Mouse (Mus musculus): Measurements from ENCODE around the gene Olfr322. TPM values are rescaled to one million over a fixed set of nuclear protein-coding genes. Genes with fewer than 3 reads are reported as not detected.
"Not testable (repeated sequence)": the region's sequence is repeated elsewhere in the genome, so short reads cannot be mapped to it uniquely, and the experiment has no call there.

Gene Olfr322
- polyA plus RNA-seq, 1 experiment from 2014 or later = not detected

- Histone ChIP-seq H3K9ac (peak overlapping the region; percentile 50; the same call in 1 of the 2 replicates), H3K4me1 (peaks cover 10% of the 10 kb centered on the region), H3K27me3 (replicated peaks) (peaks cover 12% of the 10 kb centered on the region; the same call in 1 of the 2 replicates), H3K4me2 (peak overlapping the region; percentile 99), H3K27ac (no peak overlapping the region), H3K9me3 (no peaks in the 10 kb centered on the region), H3K4me3 (peak overlapping the region; percentile 47), H3K36me3 (replicated peaks) (no peaks in the 10 kb centered on the region)
- 24% methylated on average over 14 of the region's 14 CpGs for WGBS
- ATAC-seq (replicated peaks) = no peak
Measured at GRCm38 (mm10) chr11:58641057-58641456, 17.5 kb upstream of the Olfr322 start.

- Histone ChIP-seq H3K4me2 (no peak overlapping the region), H3K4me3 (no peak overlapping the region), H3K36me3 (replicated peaks) (no peaks in the 10 kb centered on the region), H3K9me3 (no peaks in the 10 kb centered on the region), H3K4me1 (peaks cover 10% of the 10 kb centered on the region), H3K27ac (no peak overlapping the region), H3K9ac (no peak overlapping the region), H3K27me3 (replicated peaks) (peaks cover 12% of the 10 kb centered on the region; the same call in 1 of the 2 replicates)
- WGBS = 83% methylated on average over 13 of the region's 13 CpGs
- no peak for ATAC-seq (replicated peaks)
Measured at GRCm38 (mm10) chr11:58641638-58642358, 16.8 kb upstream of the Olfr322 start.

- Histone ChIP-seq H3K4me2 (no peak overlapping the region), H3K9me3 (no peaks in the 10 kb centered on the region), H3K4me3 (no peak overlapping the region), H3K27ac (no peak overlapping the region), H3K27me3 (replicated peaks) (peaks cover 12% of the 10 kb centered on the region; the same call in 1 of the 2 replicates), H3K4me1 (peaks cover 10% of the 10 kb centered on the region), H3K9ac (no peak overlapping the region), H3K36me3 (replicated peaks) (no peaks in the 10 kb centered on the region)
- no peak for ATAC-seq (replicated peaks)
- WGBS = 35% methylated on average over 6 of the region's 6 CpGs
Measured at GRCm38 (mm10) chr11:58643350-58643749, 15.2 kb upstream of the Olfr322 start.

GRCm38 (mm10) chr11:58655151-58655550 is 3.4 kb upstream of the Olfr322 start:
- Histone ChIP-seq H3K27me3 (replicated peaks) (no peaks in the 10 kb centered on the region), H3K9me3 (no peaks in the 10 kb centered on the region), H3K4me2 (no peak overlapping the region), H3K9ac (no peak overlapping the region), H3K4me1 (no peaks in the 10 kb centered on the region), H3K27ac (no peak overlapping the region), H3K4me3 (no peak overlapping the region), H3K36me3 (replicated peaks) (no peaks in the 10 kb centered on the region)
- ATAC-seq (replicated peaks) = no peak
- WGBS = 93% methylated on average over 3 of the region's 3 CpGs

- ATAC-seq (replicated peaks) = no peak
- H3K4me3 ChIP-seq = no peak overlapping the region
Measured at GRCm38 (mm10) chr11:58669252-58669651, 10.7 kb downstream of the Olfr322 start.

GRCm38 (mm10) chr11:58671825-58672224 is 13.2 kb downstream of the Olfr322 start:
- Histone ChIP-seq H3K36me3 (replicated peaks) (no peaks in the 10 kb centered on the region), H3K9ac (no peak overlapping the region), H3K4me3 (no peak overlapping the region), H3K4me2 (no peak overlapping the region), H3K27me3 (replicated peaks) (no peaks in the 10 kb centered on the region), H3K4me1 (no peaks in the 10 kb centered on the region), H3K27ac (no peak overlapping the region), H3K9me3 (no peaks in the 10 kb centered on the region)
- ATAC-seq (replicated peaks) = no peak
- 45% methylated on average over 4 of the region's 4 CpGs for WGBS

More at GRCm38 (mm10) chr11:58669252-58669651, 10.7 kb downstream of the Olfr322 start:
- Histone ChIP-seq H3K4me1 (no peaks in the 10 kb centered on the region), H3K27me3 (replicated peaks) (no peaks in the 10 kb centered on the region), H3K4me2 (no peak overlapping the region), H3K36me3 (replicated peaks) (no peaks in the 10 kb centered on the region), H3K9ac (no peak overlapping the region), H3K27ac (no peak overlapping the region), H3K9me3 (no peaks in the 10 kb centered on the region)

- no peaks in the 10 kb centered on the region for H3K27me3 ChIP-seq (replicated peaks)
- H3K4me1 ChIP-seq = no peaks in the 10 kb centered on the region
- 91% methylated on average over 1 of the region's 1 CpGs for WGBS
- no peak within 1 kb of the TSS for H3K4me3 ChIP-seq
- no peaks in the 10 kb centered on the region for H3K36me3 ChIP-seq (replicated peaks)
- no peak within 1 kb of the TSS for H3K27ac ChIP-seq
- no peak within 1 kb of the TSS for H3K9ac ChIP-seq
- no peaks in the 10 kb centered on the region for H3K9me3 ChIP-seq
- no peak for ATAC-seq (replicated peaks)
- H3K4me2 ChIP-seq = no peak within 1 kb of the TSS
Measured at GRCm38 (mm10) chr11:58680799-58681198, 22.2 kb downstream of the Olfr322 start, which contains the start of gene Olfr320. Gene Olfr320, plus strand, starts transcription at chr11:58681099.

- Histone ChIP-seq H3K4me1 (no peaks in the 10 kb centered on the region), H3K9me3 (peaks cover 10% of the 10 kb centered on the region; the same call in 1 of the 2 replicates), H3K27me3 (replicated peaks) (no peaks in the 10 kb centered on the region), H3K4me2 (no peak within 1 kb of the TSS), H3K4me3 (no peak within 1 kb of the TSS), H3K36me3 (replicated peaks) (no peaks in the 10 kb centered on the region), H3K27ac (no peak within 1 kb of the TSS), H3K9ac (no peak within 1 kb of the TSS)
- no peak for ATAC-seq (replicated peaks)
- WGBS = 91% methylated on average over 3 of the region's 3 CpGs
Measured at GRCm38 (mm10) chr11:58698862-58699261, 40.3 kb downstream of the Olfr322 start, which contains the start of gene Olfr319. Gene Olfr319, plus strand, starts transcription at chr11:58699162.

GRCm38 (mm10) chr11:58709086-58709485 is 50.5 kb downstream of the Olfr322 start:
- no peaks in the 10 kb centered on the region for H3K4me1 ChIP-seq
- 84% methylated on average over 11 of the region's 11 CpGs for WGBS
- no peak overlapping the region for H3K4me2 ChIP-seq
- no peak overlapping the region for H3K9ac ChIP-seq
- no peak overlapping the region for H3K27ac ChIP-seq
- H3K27me3 ChIP-seq (replicated peaks) = no peaks in the 10 kb centered on the region
- no peaks in the 10 kb centered on the region for H3K9me3 ChIP-seq
- no peak overlapping the region for H3K4me3 ChIP-seq
- no peak for ATAC-seq (replicated peaks)
- H3K36me3 ChIP-seq (replicated peaks) = no peaks in the 10 kb centered on the region

GRCm38 (mm10) chr11:58717723-58718122 is 59.1 kb downstream of the Olfr322 start:
- H3K4me1 ChIP-seq; H3K9ac ChIP-seq; H3K27ac ChIP-seq; H3K4me2 ChIP-seq; H3K4me3 ChIP-seq; H3K36me3 ChIP-seq (replicated peaks); H3K9me3 ChIP-seq; H3K27me3 ChIP-seq (replicated peaks); ATAC-seq (replicated peaks): not testable (repeated sequence)
- 93% methylated on average over 7 of the region's 7 CpGs for WGBS

Other genes with a start within 250 kb of the Olfr322 start
- gene 1810065E05Rik, start 237.7 kb upstream of the Olfr322 start, polyA plus RNA-seq (2015; fragmentation: Nextera tagmentation; extraction: Ambion mirVana) = not detected in 2 replicates
- not detected in 2 replicates for gene Gm12253, start 226.2 kb upstream of the Olfr322 start, polyA plus RNA-seq (2015; fragmentation: Nextera tagmentation; extraction: Ambion mirVana)
- gene Lypd9, start 205.9 kb upstream of the Olfr322 start, polyA plus RNA-seq (2015; fragmentation: Nextera tagmentation; extraction: Ambion mirVana) = not detected in 2 replicates
- gene Olfr30, start 196.5 kb upstream of the Olfr322 start, polyA plus RNA-seq (2015; fragmentation: Nextera tagmentation; extraction: Ambion mirVana) = not detected in 2 replicates
- not detected in 2 replicates for gene Olfr332, start 166.2 kb upstream of the Olfr322 start, polyA plus RNA-seq (2015; fragmentation: Nextera tagmentation; extraction: Ambion mirVana)
- not detected in 2 replicates for gene Olfr331, start 156.2 kb upstream of the Olfr322 start, polyA plus RNA-seq (2015; fragmentation: Nextera tagmentation; extraction: Ambion mirVana)
- gene Olfr330, start 123.9 kb upstream of the Olfr322 start, polyA plus RNA-seq (2015; fragmentation: Nextera tagmentation; extraction: Ambion mirVana) = not detected in 2 replicates
- not detected in 2 replicates for gene Olfr329-ps, start 112.4 kb upstream of the Olfr322 start, polyA plus RNA-seq (2015; fragmentation: Nextera tagmentation; extraction: Ambion mirVana)
- gene Olfr328, start 103.1 kb upstream of the Olfr322 start, polyA plus RNA-seq (2015; fragmentation: Nextera tagmentation; extraction: Ambion mirVana) = 0.06 and 0.12 TPM in 2 replicates
- gene Olfr224, start 88.2 kb upstream of the Olfr322 start, polyA plus RNA-seq (2015; fragmentation: Nextera tagmentation; extraction: Ambion mirVana) = not detected in 2 replicates
- not detected in 2 replicates for gene Olfr325, start 81.1 kb upstream of the Olfr322 start, polyA plus RNA-seq (2015; fragmentation: Nextera tagmentation; extraction: Ambion mirVana)
- not detected in 2 replicates for gene Olfr324, start 63.7 kb upstream of the Olfr322 start, polyA plus RNA-seq (2015; fragmentation: Nextera tagmentation; extraction: Ambion mirVana)
- gene 2210407C18Rik, start 42.7 kb upstream of the Olfr322 start, polyA plus RNA-seq (2015; fragmentation: Nextera tagmentation; extraction: Ambion mirVana) = not detected in 2 replicates
- not detected in 2 replicates for gene Olfr323, start 28.3 kb upstream of the Olfr322 start, polyA plus RNA-seq (2015; fragmentation: Nextera tagmentation; extraction: Ambion mirVana)
- gene Trim58, start 18.3 kb upstream of the Olfr322 start, polyA plus RNA-seq (2015; fragmentation: Nextera tagmentation; extraction: Ambion mirVana) = 0.10 and 0.13 TPM in 2 replicates
- not detected in 2 replicates for gene Olfr320, start 22.3 kb downstream of the Olfr322 start, polyA plus RNA-seq (2015; fragmentation: Nextera tagmentation; extraction: Ambion mirVana)
- not detected in 2 replicates for gene Olfr319, start 40.4 kb downstream of the Olfr322 start, polyA plus RNA-seq (2015; fragmentation: Nextera tagmentation; extraction: Ambion mirVana)
- not detected in 2 replicates for gene Olfr318, start 65.2 kb downstream of the Olfr322 start, polyA plus RNA-seq (2015; fragmentation: Nextera tagmentation; extraction: Ambion mirVana)
- gene Olfr317, start 80.4 kb downstream of the Olfr322 start, polyA plus RNA-seq (2015; fragmentation: Nextera tagmentation; extraction: Ambion mirVana) = 0.08 and 0.44 TPM in 2 replicates
- gene Olfr316, start 94.0 kb downstream of the Olfr322 start, polyA plus RNA-seq (2015; fragmentation: Nextera tagmentation; extraction: Ambion mirVana) = not detected in 2 replicates
- not detected in 2 replicates for gene Olfr315, start 114.4 kb downstream of the Olfr322 start, polyA plus RNA-seq (2015; fragmentation: Nextera tagmentation; extraction: Ambion mirVana)
- gene Olfr314, start 124.2 kb downstream of the Olfr322 start, polyA plus RNA-seq (2015; fragmentation: Nextera tagmentation; extraction: Ambion mirVana) = not detected in 2 replicates
- gene Fam183b, start 143.2 kb downstream of the Olfr322 start, polyA plus RNA-seq (2015; fragmentation: Nextera tagmentation; extraction: Ambion mirVana) = 12.2 and 13.4 TPM in 2 replicates
- gene Olfr313, start 156.2 kb downstream of the Olfr322 start, polyA plus RNA-seq (2015; fragmentation: Nextera tagmentation; extraction: Ambion mirVana) = not detected in 2 replicates
- gene Olfr312, start 170.5 kb downstream of the Olfr322 start, polyA plus RNA-seq (2015; fragmentation: Nextera tagmentation; extraction: Ambion mirVana) = 0.04 TPM in 1 of 2 replicates, not detected in the other
- not detected in 2 replicates for gene Olfr311, start 180.5 kb downstream of the Olfr322 start, polyA plus RNA-seq (2015; fragmentation: Nextera tagmentation; extraction: Ambion mirVana)
- 24.7 and 25.4 TPM in 2 replicates for gene Gm12258, start 188.4 kb downstream of the Olfr322 start, polyA plus RNA-seq (2015; fragmentation: Nextera tagmentation; extraction: Ambion mirVana)
- gene 2810021J22Rik, start 208.4 kb downstream of the Olfr322 start, polyA plus RNA-seq (2015; fragmentation: Nextera tagmentation; extraction: Ambion mirVana) = 14.1 and 14.2 TPM in 2 replicates
- gene Zfp39, start 245.4 kb downstream of the Olfr322 start, polyA plus RNA-seq (2015; fragmentation: Nextera tagmentation; extraction: Ambion mirVana) = 7.1 TPM in 2 replicates